Mouse (Mus musculus) kidney, adult 11 months (tissue): ENCODE measurements around the gene Cdca8.
"Not testable (repeated sequence)": the region's sequence is repeated elsewhere in the genome, so short reads cannot be mapped to it uniquely, and the experiment has no call there.

Experiments
- DNase-seq: peaks from one replicate; pipeline ENCODE4 v3.0.0; 2022

The Cdca8 gene

DNA sequence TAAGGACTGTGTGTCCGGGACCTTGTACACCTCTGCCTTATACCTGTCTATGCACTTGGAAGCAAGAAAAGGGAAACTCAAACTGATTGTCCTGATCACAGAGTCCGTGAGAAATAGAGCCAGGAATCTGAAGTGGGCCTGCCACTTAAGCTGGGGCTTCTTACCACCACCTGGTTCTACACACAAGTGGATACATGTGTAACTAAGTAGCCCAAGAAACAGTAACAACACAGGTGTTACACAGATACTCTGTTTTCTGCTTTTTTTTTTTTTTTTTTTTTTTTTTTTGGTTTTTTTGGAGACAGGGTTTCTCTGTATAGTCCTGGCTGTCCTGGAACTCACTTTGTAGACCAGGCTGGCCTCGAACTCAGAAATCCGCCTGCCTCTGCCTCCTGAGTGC, at the start of gene Cdca8:
Cdca8 (minus strand) TSS at position 101 of the 400 bp plus-strand sequence.
- not testable (repeated sequence) for DNase-seq

DNA sequence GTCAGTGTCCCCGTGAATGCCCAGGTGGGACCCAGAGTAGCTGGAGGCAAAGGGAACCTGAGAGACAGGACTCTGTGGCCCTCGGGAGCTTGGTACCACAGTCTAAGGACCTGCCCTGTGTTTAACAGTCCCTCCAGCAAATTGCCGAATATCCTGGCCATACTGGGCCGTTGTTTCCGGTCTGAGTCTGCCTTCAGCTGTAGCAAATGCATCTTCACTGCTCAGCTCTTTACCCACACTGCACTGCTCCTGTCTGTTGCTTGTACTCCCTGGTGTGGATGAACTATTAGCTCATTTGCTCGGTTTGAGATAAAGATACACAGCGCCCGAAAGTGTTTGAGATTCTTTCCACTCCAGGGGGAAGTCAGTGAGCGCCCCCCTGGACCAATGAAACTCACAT, 49.3 kb upstream of the Cdca8 start:
- DNase-seq, result no peak

DNA sequence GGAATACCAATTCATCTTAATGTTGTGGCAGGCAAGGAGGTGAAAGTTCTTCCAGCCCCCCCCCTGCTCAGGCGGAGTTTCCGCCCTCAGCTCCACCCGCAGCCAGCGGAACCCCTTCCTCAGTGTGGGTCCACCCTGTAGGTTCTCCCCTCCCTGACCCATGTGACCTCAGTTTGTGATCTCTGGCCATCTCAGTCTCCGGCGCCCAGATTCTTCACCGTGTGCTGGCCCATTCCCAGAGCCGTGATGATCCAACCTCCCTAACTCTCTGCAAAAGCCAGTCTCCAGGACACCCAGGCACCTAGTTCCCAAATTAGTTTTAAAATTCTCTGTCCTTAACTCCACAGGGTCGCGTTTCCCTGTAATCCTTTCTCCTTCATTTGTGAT, 48.6 kb upstream of the Cdca8 start:
- no peak for DNase-seq

DNA sequence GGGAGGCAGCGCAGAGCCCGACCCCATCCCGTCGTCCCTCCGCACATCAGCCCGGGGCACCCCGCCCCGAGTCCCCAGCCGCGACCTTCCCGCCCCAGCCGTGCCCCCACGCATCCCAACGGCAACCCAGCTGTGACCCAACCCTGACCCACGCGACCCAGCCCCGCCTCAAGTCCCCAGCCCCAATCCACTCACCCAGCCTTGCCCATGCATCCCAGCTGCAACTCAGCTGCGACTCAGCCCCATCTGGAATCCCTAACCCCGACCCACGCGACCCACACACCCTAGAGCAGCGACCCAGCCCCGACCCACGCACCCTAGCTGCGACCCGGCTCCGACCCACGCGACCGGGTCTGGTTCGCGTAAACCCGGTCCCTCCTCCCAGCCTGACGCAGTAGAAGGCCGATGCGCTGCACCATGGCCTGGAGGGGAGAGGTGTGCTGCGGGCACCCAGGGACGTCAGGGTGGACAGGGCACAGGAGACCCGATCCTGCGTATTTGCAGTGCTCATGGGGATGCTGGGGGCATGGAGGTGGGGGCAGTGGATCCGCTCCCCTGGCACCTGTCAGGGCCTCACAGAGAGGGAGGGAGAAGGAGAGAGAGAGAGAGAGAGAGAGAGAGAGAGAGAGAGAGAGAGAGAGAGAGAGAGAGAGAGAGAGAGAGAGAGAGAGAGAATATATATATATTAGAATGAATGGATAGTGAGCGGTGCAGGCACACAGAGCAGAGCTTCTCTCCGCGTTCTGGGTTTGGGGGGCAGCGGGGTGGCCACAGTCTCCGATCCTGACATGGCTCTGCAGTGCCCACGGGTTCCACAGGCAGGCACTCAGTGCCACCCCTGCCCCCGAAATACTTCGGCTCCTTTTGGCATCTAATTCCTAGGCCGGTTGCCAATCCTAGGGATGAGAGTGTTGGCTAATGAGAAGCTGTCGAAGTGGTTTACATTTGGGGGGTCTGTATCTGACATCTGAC, 47.9 kb upstream of the Cdca8 start:
- DNase-seq, result no peak

DNA sequence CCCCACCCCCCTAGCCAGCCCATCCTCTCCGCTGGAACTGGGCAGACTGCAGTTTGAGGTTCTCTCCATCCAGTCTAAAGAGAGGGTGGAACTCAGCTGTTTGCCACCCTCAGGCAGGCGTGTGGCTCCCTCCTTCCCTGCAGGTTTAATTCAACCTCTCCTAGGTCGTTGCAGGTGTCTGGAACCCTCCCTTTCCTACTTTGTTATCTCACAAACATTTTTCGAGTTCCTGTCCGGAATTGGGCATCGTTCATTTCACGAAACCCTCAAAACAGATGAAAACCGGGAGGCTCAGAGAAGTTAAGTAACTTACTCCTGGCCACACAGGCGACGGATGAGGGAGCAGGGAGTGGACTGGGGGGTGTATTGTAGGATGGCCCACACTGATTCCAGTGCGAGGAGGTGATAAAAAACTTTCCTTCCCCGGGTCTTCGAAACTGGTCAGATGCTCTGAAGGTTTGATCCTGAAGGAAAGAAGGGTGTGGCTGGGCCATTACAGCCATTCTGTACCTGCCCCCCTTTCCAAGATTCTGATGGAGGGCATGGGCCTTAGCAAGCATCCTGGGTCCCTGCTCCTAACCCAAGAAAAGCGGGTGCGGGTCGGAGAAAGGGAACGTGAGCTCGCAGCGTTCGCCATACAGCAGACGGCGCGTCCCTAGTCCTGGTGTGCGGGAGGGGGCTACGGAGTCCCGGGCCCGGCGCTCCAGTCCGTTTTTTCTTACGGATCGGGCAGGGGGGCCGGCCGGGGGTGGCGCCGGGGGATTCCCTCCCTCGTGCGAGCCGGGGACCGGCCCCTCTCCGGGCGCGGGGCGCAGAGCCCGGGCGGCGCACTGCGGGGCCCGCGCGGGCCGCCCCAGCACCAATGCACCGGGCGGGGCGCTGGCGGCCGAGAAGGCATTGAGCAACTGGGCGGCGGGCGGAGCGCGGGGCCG, 46.8 kb upstream of the Cdca8 start, which contains the start of gene Rspo1:
Rspo1 (plus strand) TSS at position 760 of the 932 bp plus-strand sequence.
- DNase-seq, result no peak

DNA sequence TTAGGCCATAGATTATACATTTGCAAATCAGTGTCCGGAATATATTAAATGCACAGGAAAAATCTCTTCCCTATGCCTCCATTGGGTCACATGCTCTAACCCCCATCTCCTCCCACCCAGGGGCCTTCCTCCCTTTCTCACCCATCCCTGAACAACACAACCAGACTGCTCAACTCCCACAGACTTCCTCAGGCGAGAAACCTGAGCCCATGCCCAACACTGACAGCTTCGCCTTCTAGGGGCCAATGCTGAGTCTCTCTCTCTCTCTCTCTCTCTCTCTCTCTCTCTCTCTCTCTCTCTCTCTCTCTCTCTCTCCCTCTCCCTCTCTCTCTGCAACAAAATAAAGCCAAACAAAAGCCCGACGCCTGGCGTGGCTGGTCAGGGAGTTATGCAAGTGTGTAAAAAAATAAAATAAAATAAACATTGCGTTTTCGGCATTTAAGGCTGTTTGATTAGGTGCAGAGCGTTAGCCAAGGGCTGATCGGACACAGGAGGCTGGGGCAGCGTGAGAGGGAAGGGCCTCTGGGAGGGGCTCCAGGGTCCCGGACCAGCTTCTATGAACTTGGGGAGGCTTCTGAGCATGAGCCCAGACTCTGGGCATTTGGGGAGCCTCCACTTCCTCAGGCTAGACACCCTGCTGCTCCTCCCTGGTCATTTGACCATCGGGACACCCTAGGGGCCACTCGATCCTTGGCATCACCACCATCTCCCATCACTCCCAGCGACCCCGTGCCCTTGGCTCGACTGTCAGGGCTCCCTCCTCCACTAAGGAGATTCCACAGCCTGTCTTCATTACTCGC, 46.0 kb upstream of the Cdca8 start:
- DNase-seq, result no peak

DNA sequence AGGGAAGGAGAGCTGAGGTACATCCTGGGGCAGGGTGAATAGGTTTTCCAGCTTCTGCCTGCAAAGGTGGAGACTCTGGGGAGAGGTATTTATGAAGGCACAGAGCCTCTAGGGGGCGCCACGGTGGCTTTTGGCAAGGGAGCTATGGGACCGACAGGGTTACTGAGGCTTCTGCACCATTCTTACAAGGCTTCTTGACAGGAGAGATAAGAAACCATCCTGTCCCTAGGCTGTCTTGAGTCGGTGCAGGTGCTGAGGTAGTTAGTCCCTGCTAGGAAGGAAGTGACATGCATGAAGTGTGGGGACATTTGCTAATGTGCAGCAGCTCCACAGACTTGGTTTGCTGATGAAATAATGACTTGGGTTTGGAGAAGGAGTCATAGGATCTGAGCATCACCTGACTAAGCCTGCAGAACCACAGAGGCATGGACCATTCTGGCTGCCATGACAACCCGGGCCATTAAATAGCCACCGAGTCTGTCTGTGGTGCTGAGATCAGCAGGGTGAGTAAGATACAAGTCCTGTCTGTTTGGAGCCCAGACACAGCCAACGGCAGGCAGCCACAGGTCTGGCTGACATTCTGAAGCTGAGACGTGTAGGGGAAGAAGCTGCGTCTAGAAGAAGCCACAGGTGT, 44.9 kb upstream of the Cdca8 start:
- DNase-seq, result no peak

DNA sequence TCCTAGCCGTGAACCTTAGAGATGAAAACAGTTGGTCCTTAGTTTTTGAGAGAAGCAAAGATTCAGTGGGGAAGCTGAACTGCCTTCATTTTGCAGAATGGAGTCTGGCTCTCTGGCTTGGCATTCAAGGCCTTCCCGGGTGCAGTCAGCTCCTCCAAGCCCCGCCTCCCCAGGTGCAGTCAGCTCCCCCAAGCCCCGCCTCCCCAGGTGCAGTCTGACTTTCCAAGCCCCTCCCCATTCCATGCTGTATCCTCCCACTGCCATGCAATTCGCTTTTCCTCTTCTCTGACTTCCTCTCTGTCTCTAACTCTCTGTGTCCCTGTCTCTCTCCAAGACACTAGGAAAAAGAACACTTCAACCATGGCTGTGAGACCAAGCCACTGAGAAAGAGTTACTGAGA, 39.1 kb upstream of the Cdca8 start:
- DNase-seq, result no peak

DNA sequence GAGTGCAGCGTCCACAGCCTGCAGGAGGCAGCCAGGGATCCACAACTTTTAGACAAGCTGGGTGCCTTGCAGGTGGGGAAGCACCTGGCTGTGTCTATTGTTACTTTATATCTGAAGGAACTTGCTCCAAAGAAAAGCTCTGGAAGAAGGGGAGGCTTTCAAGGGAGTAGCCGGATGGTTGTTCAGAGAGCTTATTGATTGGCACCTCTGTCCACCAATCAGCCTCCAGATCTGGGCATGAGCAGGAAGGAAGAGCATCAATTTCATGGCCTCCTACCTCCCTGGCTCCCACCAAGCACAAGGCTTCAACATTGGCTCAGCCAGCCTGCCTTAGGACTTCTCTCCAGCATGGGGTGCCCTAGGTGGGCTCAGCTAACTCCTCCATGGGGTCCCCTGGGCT, 34.2 kb upstream of the Cdca8 start:
- no peak for DNase-seq

DNA sequence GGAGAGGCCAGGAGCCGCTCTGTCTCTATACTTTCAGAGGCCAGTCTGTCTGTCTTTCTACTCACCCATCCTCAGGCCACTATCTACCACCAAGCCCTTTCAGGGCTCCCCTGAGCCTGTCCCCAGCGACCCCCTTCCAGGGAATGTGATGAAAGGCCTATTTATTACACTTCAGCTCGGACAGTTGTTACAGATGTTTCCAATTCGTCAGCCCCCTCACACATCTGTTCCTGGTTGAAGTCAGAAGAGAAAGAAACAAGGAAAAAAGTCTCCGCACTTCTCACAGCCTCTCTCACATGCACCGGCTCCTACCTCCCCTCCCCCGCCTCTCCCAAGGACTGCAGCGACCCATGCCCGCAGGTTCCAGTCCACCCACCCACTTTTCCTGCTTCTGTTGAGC, 33.2 kb upstream of the Cdca8 start:
- no peak for DNase-seq

DNA sequence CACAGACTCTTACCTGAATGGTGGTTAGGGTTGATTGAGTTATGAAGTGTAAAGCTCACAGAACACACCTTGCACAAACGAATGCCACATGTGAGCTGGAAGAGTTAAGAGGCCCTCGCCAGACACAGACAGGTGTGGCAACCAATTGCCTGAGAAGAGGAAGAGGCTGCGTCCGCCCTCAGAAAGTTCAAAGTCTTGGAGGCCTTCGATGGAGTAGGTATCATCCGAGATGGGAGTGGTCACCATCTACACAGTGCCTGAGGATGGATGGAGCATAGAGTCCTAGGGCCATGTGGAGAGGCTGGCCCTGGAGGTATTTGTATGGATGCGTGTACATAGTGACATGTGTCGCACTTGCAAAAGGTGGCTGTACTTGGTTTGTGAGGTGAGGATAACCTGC, 32.0 kb upstream of the Cdca8 start:
- no peak for DNase-seq

DNA sequence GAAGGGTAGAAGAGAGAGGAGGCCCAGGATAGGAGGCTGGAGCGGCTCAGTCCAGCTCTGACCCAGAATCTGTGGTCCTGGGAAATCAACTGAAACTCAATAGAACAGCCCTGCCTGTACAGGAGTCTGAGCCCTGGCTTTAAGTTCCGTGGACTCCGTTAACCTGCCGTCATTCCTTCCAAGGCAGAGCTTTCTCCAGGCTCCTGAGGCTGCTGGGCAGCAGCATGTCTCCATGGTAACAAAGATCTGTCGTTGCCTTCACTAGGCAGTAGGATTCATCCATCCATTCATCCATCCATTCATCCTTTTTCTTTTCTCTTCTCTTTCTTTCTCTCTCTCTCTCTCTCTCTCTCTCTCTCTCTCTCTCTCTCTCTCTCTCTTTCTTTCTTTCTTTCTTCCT, 31.6 kb upstream of the Cdca8 start:
- no peak for DNase-seq

DNA sequence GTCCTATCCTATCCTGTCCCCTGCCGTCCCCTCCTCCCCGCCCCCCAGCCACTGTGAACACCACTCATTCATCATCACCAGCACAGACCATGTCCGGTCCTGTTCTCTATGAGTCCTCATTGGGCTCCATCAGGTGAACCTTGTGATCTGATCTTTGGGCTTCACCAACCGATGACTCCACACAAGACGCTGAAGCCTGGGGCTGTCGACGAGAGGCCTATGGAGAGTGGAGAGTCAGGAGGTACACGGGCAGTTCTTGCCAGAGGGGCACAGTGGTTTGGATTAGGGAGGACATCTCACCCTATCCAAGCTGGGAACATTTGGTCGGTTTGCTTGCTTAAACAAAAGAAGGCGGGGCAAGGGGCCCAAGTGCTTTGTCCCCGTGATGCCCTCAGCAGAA, 31.1 kb upstream of the Cdca8 start:
- DNase-seq, result no peak

DNA sequence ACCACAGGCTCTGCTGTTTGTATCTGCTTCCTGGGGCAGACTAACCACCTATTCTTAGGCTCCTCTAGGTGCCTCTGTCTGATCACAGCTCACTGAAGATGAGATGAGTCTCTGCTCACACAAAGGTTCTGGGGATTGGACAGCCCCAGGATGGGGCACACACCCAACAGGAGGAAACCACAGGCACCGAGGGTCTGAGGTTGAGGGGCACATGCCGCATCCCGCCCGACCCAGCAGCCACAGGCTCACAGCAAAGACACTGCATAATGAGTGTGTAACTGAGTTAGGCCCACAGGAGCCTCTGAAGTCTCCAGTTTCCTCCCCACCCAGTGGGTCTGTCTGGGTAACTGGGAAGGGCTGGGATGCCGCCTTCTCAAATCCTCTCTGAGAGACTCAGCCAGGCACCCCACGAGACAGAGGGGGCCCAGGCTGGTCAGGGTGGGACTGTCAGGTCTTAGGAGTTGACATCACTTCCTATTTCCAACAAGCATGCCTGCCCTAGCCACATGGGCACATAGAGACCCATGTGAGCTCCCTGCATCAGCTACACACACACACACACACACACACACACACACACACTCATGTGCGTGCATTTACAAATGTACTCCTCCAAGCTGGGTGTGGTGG, 30.2 kb upstream of the Cdca8 start:
- DNase-seq, result no peak

DNA sequence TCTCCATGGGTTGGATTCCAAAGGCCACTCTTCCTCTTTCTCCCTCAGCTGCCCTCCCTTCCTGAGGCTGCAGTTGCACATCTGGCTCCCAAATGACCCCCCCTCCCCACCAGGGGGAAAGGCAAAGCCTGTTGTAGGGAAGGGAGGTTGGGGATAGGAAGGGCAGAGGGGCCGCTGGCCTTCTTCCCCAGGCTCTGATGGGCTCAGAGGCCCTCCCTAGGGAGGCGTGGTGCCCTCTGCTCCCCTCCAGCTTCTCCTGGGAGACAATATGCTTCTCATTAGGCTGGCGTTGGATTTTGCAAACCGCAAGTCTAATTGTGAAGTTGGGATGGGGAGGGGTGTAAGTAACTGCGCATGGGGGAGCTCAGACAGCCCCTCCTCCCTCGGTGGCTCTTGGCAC, 29.6 kb upstream of the Cdca8 start:
- DNase-seq, result no peak

DNA sequence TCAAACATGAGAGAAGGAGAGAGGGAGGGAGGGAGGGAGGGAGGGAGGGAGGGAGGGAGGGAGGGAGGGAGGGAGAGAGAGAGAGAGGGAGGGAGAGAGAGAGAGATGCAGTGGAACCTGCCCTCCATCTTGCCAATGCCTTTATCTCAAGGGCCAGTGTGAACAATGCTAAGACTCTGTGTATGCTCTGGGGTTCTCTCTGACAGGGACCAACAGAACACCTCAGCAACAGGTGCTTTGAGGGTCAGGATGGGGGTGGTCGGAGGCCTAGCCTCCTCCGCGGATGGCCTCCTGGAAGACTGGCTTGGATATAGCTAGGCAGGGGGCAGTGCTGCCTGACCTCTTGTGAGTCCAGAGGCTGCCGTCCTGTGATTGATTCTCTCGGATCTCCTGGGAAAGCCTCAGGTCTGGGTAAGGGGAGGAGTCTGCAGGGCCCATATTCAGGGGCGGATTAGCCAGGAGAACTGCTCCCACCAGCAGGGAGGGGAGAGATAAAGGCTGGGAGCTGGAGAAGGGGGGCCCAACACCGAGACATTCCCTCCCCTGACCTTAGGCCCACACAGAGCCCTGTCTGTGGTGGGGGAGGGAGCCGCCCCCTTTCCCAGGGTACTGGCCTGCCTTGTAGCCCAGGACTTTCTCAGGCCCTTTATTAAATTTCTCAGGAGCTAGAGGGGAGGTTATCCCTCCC, 25.9 kb upstream of the Cdca8 start:
- DNase-seq, result no peak

DNA sequence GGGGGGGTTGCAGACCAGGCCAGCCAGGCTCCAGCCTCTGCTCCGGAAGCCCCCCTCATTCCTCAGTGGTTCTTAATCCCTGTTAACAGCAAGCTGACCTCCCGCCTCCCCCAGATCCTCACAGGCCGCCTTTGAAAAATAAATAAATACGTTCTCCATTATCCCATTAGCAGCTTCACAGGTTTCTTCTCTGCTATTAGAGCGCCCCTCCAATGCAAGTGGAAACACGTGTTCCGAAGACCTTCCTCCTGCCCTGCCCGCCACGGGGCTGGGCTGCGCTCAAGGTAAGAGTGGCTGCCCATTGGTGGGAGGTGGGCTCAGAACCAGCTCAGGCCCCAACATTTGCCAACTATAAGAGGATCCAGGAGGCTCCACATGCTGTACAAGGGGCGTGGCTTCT, 23.5 kb upstream of the Cdca8 start:
- DNase-seq, result no peak

DNA sequence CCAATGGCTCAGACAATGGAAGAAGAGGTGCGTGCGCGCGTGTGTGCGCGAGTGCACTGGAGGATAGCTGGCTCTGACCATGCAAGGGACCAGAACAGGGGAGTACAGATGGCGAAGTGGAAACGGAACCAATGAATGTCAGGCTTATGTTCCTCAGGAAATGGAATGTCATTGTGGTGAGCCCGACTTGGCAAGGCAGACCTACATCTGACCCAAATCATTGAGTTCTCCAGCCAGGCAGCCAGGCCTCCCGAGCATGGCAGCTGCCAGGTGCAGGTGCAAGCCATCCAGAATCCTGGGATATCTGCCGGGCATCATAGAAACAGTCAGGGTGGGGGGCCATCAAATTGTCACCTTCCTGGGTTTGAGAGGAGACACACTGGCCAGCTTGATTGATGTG, 21.8 kb upstream of the Cdca8 start:
- no peak for DNase-seq

DNA sequence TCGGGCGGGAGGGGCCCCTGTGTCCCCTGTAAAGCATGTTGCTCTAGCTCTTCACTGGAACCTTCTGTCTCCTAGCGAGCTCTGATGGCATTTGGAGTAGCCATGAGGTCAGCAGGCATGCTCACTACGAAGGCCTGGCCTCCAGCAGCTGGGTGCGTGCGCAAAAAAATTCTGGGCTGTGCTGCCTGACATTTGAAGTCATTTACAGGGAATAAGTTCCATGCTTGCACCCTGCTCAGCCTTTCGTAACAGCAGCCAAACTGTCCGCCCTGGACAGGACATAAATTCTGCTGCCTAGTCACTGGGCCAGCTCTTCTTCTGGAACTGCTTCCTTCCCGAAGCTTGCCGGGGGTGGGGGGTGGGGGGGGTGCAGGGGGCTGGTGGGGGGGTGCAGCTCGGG, 20.0 kb upstream of the Cdca8 start:
- DNase-seq, result peak; percentile 48

DNA sequence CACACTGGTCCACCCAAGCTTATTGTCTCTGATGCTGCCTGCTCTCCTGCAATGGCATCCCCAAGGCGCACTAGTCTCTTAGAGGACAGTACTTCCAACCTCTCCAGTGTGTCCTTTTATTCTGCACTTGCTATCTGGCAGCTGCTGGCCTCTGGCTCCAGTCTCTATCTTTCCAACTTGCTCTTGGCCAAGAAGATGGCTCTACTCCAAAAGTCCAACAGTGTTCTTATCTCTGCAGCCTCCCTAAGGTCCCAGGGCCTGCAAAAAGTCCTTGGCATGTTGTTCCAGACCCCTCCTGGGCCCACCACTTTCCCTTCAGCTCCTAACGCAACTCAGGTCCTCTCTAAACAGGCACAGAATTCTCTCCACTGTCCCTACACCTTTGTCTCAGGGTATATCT, 18.2 kb upstream of the Cdca8 start:
- DNase-seq, result no peak

DNA sequence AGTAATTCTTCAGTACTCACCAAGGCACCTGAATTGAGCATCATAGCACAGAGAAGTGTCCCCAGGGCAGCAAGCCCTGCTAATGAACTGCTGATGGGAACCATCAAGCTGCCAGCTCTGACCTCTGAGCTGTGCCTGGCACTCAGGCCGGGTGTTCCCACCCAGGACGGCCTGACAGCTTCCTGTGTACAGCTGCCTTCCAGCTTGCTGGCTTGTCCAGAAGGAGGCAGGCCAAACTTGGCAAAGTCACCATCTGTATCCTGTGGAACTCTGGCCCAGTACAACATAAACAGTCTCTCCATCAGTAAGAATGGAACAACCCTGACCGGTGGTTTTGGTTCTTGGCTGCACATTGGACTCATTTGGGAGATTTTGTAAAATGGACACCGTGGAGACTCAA, 14.4 kb upstream of the Cdca8 start:
- DNase-seq, result no peak
